Mouse (Mus musculus): ENCODE results near the gene Wbp11. TPM values are rescaled to one million over a fixed set of nuclear protein-coding genes. Genes with fewer than 3 reads are reported as not detected.

Wbp11 gene
- polyA plus RNA-seq, 1 experiment from 2014 or later, result 165 TPM

- Histone ChIP-seq H3K27me3 (replicated peaks; ENCODE audit: low read depth, poor library complexity, severe bottlenecking) (no peaks in the 10 kb centered on the region), H3K27ac (replicated peaks) (peak overlapping the region; percentile 98), H3K4me3 (peak overlapping the region; percentile 99), H3K4me1 (peaks cover 14% of the 10 kb centered on the region; the same call in 1 of the 2 replicates), H3K36me3 (replicated peaks) (peaks cover 22% of the 10 kb centered on the region), H3K9me3 (no peaks in the 10 kb centered on the region)
- 33% methylated on average over 4 of the region's 4 CpGs for WGBS
- no peak for DNase-seq (ENCODE audit: low spot score)
Measured at GRCm38 (mm10) chr6:136828681-136829080, 648 bp upstream of the Wbp11 start.

GRCm38 (mm10) chr6:136827516-136827880 is 535 bp downstream of the Wbp11 start, which contains the start of gene BC049715:
TSS of gene BC049715 (plus strand) at chr6:136827626.
- DNase-seq (ENCODE audit: low spot score), result no peak
- under 1% methylated on average over 34 of the region's 34 CpGs for WGBS

GRCm38 (mm10) chr6:136827116-136827515 is 917 bp downstream of the Wbp11 start:
- peak overlapping the region; percentile 98 for H3K27ac ChIP-seq (replicated peaks)
- WGBS, result 19% methylated on average over 7 of the region's 7 CpGs
- H3K4me3 ChIP-seq, result peak overlapping the region; percentile 99
- H3K27me3 ChIP-seq (replicated peaks; ENCODE audit: low read depth, poor library complexity, severe bottlenecking), result no peaks in the 10 kb centered on the region
- peaks cover 14% of the 10 kb centered on the region; the same call in 1 of the 2 replicates for H3K4me1 ChIP-seq
- H3K9me3 ChIP-seq, result no peaks in the 10 kb centered on the region
- peaks cover 35% of the 10 kb centered on the region for H3K36me3 ChIP-seq (replicated peaks)
- DNase-seq (ENCODE audit: low spot score), result no peak

More at GRCm38 (mm10) chr6:136827516-136827880, 535 bp downstream of the Wbp11 start, which contains the start of gene BC049715:
- H3K36me3 ChIP-seq (replicated peaks), result peaks cover 31% of the 10 kb centered on the region
- H3K9me3 ChIP-seq, result no peaks in the 10 kb centered on the region
- H3K4me3 ChIP-seq, result peak within 1 kb of the TSS; percentile 99
- no peaks in the 10 kb centered on the region for H3K27me3 ChIP-seq (replicated peaks; ENCODE audit: low read depth, poor library complexity, severe bottlenecking)
- H3K27ac ChIP-seq (replicated peaks), result peak within 1 kb of the TSS; percentile 98
- H3K4me1 ChIP-seq, result peaks cover 14% of the 10 kb centered on the region; the same call in 1 of the 2 replicates

- H3K4me1 ChIP-seq, result peaks cover 14% of the 10 kb centered on the region; the same call in 1 of the 2 replicates
- no peaks in the 10 kb centered on the region for H3K9me3 ChIP-seq
- H3K27me3 ChIP-seq (replicated peaks; ENCODE audit: low read depth, poor library complexity, severe bottlenecking), result no peaks in the 10 kb centered on the region
- WGBS, result 92% methylated on average over 8 of the region's 8 CpGs
- no peak for DNase-seq (ENCODE audit: low spot score)
- H3K27ac ChIP-seq (replicated peaks), result no peak overlapping the region
- H3K36me3 ChIP-seq (replicated peaks), result peaks cover 56% of the 10 kb centered on the region
- H3K4me3 ChIP-seq, result no peak overlapping the region
Measured at GRCm38 (mm10) chr6:136824987-136825386, 3.0 kb downstream of the Wbp11 start.

GRCm38 (mm10) chr6:136821086-136821485 is 6.9 kb downstream of the Wbp11 start:
- DNase-seq (ENCODE audit: low spot score), result no peak
- Histone ChIP-seq H3K4me3 (no peak overlapping the region), H3K36me3 (replicated peaks) (peaks cover 94% of the 10 kb centered on the region), H3K27ac (replicated peaks) (no peak overlapping the region), H3K9me3 (no peaks in the 10 kb centered on the region), H3K4me1 (no peaks in the 10 kb centered on the region), H3K27me3 (replicated peaks; ENCODE audit: low read depth, poor library complexity, severe bottlenecking) (no peaks in the 10 kb centered on the region)
- WGBS, result 92% methylated on average over 18 of the region's 18 CpGs

- Histone ChIP-seq H3K36me3 (replicated peaks) (peaks cover 96% of the 10 kb centered on the region), H3K4me3 (no peak overlapping the region), H3K9me3 (no peaks in the 10 kb centered on the region), H3K27ac (replicated peaks) (no peak overlapping the region), H3K27me3 (replicated peaks; ENCODE audit: low read depth, poor library complexity, severe bottlenecking) (no peaks in the 10 kb centered on the region), H3K4me1 (no peaks in the 10 kb centered on the region)
- WGBS, result 95% methylated on average over 21 of the region's 21 CpGs
- no peak for DNase-seq (ENCODE audit: low spot score)
Measured at GRCm38 (mm10) chr6:136820381-136820780, 7.7 kb downstream of the Wbp11 start.

GRCm38 (mm10) chr6:136817549-136817948 is 10.5 kb downstream of the Wbp11 start:
- no peaks in the 10 kb centered on the region for H3K9me3 ChIP-seq
- no peak for DNase-seq (ENCODE audit: low spot score)
- no peaks in the 10 kb centered on the region for H3K27me3 ChIP-seq (replicated peaks; ENCODE audit: low read depth, poor library complexity, severe bottlenecking)
- no peaks in the 10 kb centered on the region for H3K4me1 ChIP-seq
- no peak overlapping the region for H3K27ac ChIP-seq (replicated peaks)
- WGBS, result 93% methylated on average over 3 of the region's 3 CpGs
- peaks cover 97% of the 10 kb centered on the region for H3K36me3 ChIP-seq (replicated peaks)
- H3K4me3 ChIP-seq, result no peak overlapping the region

- H3K27ac ChIP-seq (replicated peaks), result no peak overlapping the region
- no peak for DNase-seq (ENCODE audit: low spot score)
- H3K4me3 ChIP-seq, result no peak overlapping the region
- H3K9me3 ChIP-seq, result no peaks in the 10 kb centered on the region
- H3K36me3 ChIP-seq (replicated peaks), result peaks cover 97% of the 10 kb centered on the region
- WGBS, result 94% methylated on average over 21 of the region's 21 CpGs
- H3K27me3 ChIP-seq (replicated peaks; ENCODE audit: low read depth, poor library complexity, severe bottlenecking), result no peaks in the 10 kb centered on the region
- H3K4me1 ChIP-seq, result no peaks in the 10 kb centered on the region
Measured at GRCm38 (mm10) chr6:136816826-136817225, 11.2 kb downstream of the Wbp11 start.

GRCm38 (mm10) chr6:136815381-136815780 is 12.7 kb downstream of the Wbp11 start:
- Histone ChIP-seq H3K4me3 (no peak overlapping the region), H3K27ac (replicated peaks) (no peak overlapping the region), H3K4me1 (no peaks in the 10 kb centered on the region), H3K36me3 (replicated peaks) (peaks cover 96% of the 10 kb centered on the region), H3K27me3 (replicated peaks; ENCODE audit: low read depth, poor library complexity, severe bottlenecking) (no peaks in the 10 kb centered on the region), H3K9me3 (no peaks in the 10 kb centered on the region)
- DNase-seq (ENCODE audit: low spot score), result no peak
- WGBS, result 94% methylated on average over 7 of the region's 7 CpGs

- Histone ChIP-seq H3K36me3 (replicated peaks) (peaks cover 81% of the 10 kb centered on the region), H3K4me1 (peaks cover 14% of the 10 kb centered on the region), H3K27me3 (replicated peaks; ENCODE audit: low read depth, poor library complexity, severe bottlenecking) (no peaks in the 10 kb centered on the region), H3K4me3 (no peak overlapping the region), H3K27ac (replicated peaks) (no peak overlapping the region), H3K9me3 (no peaks in the 10 kb centered on the region)
- no peak for DNase-seq (ENCODE audit: low spot score)
- WGBS, result 62% methylated on average over 4 of the region's 4 CpGs
Measured at GRCm38 (mm10) chr6:136813117-136813516, 14.9 kb downstream of the Wbp11 start.

- Histone ChIP-seq H3K36me3 (replicated peaks) (peaks cover 62% of the 10 kb centered on the region), H3K27ac (replicated peaks) (no peak overlapping the region), H3K27me3 (replicated peaks; ENCODE audit: low read depth, poor library complexity, severe bottlenecking) (no peaks in the 10 kb centered on the region), H3K4me3 (no peak overlapping the region), H3K9me3 (no peaks in the 10 kb centered on the region), H3K4me1 (peaks cover 22% of the 10 kb centered on the region)
- 91% methylated on average over 10 of the region's 10 CpGs for WGBS
- no peak for DNase-seq (ENCODE audit: low spot score)
Measured at GRCm38 (mm10) chr6:136811196-136811595, 16.8 kb downstream of the Wbp11 start.

GRCm38 (mm10) chr6:136809673-136810072 is 18.4 kb downstream of the Wbp11 start:
- Histone ChIP-seq H3K36me3 (replicated peaks) (peaks cover 48% of the 10 kb centered on the region), H3K4me1 (peaks cover 27% of the 10 kb centered on the region), H3K9me3 (no peaks in the 10 kb centered on the region), H3K4me3 (peak overlapping the region; percentile 88), H3K27ac (replicated peaks) (no peak overlapping the region), H3K27me3 (replicated peaks; ENCODE audit: low read depth, poor library complexity, severe bottlenecking) (no peaks in the 10 kb centered on the region)
- 70% methylated on average over 13 of the region's 13 CpGs for WGBS
- DNase-seq (ENCODE audit: low spot score), result no peak

- H3K27me3 ChIP-seq (replicated peaks; ENCODE audit: low read depth, poor library complexity, severe bottlenecking), result no peaks in the 10 kb centered on the region
- peak overlapping the region; percentile 84; the same call in 1 of the 2 replicates for H3K27ac ChIP-seq (replicated peaks)
Measured at GRCm38 (mm10) chr6:136809077-136809476, 19.0 kb downstream of the Wbp11 start.

More at GRCm38 (mm10) chr6:136809077-136809476, 19.0 kb downstream of the Wbp11 start:
- DNase-seq (ENCODE audit: low spot score), result no peak
- peak overlapping the region; percentile 88 for H3K4me3 ChIP-seq
- peaks cover 42% of the 10 kb centered on the region for H3K36me3 ChIP-seq (replicated peaks)
- WGBS, result 40% methylated on average over 14 of the region's 14 CpGs
- no peaks in the 10 kb centered on the region for H3K9me3 ChIP-seq
- H3K4me1 ChIP-seq, result peaks cover 28% of the 10 kb centered on the region

Data from embryonic facial prominence, embryonic 10.5 days (tissue).